9 mouse cellular contexts compared by ENCODE assay signal in the genomic region with DNA sequence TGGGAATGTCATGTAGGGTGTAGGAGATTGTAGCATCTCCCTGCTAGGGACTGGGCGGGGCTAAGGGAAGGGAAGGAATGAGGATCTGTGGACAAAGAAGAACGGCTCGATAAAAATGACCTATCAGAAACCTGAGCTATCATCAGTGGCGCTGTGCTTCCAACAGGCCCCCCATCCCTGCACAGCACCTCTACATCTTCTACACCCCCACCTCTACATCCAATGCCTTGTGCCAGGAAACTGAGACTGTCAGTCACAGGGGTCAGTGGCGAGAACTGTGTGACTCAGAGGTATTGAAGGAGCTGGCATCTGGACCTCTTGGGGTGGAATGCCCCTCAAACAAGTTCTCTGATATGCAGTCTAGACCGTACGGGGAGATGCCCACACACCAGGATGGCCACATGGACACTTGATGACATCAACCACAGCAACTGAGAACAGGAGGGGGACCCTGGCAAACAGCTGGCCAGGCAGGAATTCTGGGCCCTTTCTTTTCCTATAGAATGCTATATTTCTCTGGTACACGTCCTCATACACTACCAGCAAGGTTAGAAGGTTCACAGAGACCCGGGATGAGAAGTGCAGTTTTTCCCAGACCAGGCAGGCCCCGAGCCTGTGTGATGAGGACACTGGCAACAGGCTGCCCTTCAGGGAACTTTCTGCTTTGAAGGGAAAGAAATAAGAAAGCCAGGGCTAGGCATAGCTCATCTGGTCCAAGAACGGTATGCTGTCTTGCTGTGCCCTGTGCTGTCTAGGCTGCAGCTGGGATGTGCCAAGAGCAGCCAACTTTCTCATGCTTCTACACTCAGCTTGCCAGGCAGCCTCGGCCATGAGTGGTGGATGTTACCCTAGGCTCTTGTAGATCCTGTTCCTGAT. TPM values are rescaled to one million over a fixed set of nuclear protein-coding genes. Genes with fewer than 3 reads are reported as not detected.
DNase-seq lines count a peak whose midpoint lies in the region; ATAC-seq and TF ChIP-seq lines count a peak whose summit lies in the region.
"Had no signal": no experiment of that assay in that cellular context is flagged by ENCODE, and none has a peak within 500 bp of the region (broad histone marks: within the 10 kb centered on the region; RNA-seq: fewer than 3 reads in every experiment).

No protein-coding gene starts in this region.

- 57% methylated on average over 12 of the region's 12 CpGs for WGBS in heart, embryonic 15.5 days
- WGBS in liver, embryonic 15.5 days (ENCODE audit: insufficient replicate concordance) = 57% methylated on average over 12 of the region's 12 CpGs
- 76% methylated on average over 12 of the region's 12 CpGs for WGBS in hindbrain, embryonic 15.5 days

- H3K36me3 ChIP-seq in heart, embryonic 15.5 days = peaks cover 5% of the 10 kb centered on the region; the same call in 1 of the 2 replicates
- no peaks in the 10 kb centered on the region for H3K36me3 ChIP-seq in liver, embryonic 15.5 days (replicated peaks)
- no peaks in the 10 kb centered on the region for H3K36me3 ChIP-seq in hindbrain, embryonic 15.5 days
- H3K36me3 ChIP-seq: midbrain, embryonic 15.5 days had no signal

- H3K9ac ChIP-seq in heart, embryonic 15.5 days = no peak overlapping the region
- H3K9ac ChIP-seq in liver, embryonic 15.5 days = no peak overlapping the region
- no peak overlapping the region for H3K9ac ChIP-seq in hindbrain, embryonic 15.5 days
- H3K9ac ChIP-seq: midbrain, embryonic 15.5 days had no signal

- ATAC-seq in heart, embryonic 15.5 days (replicated peaks; ENCODE audit: insufficient number of reproducible peaks, insufficient read depth, low FRiP score, low read depth) = 0 out of 2 replicates have a peak, but pooled peaks have one; percentile 14
- ATAC-seq in liver, embryonic 15.5 days (ENCODE audit: insufficient read depth) = no peak
- 0 out of 2 replicates have a peak, but pooled peaks have one; percentile 10 for ATAC-seq in hindbrain, embryonic 15.5 days (ENCODE audit: low FRiP score, low read depth)
- no peak for ATAC-seq in CD4-positive, CD25-positive, alpha-beta regulatory T cell, adult 4 months
- ATAC-seq: midbrain, embryonic 15.5 days had no signal

- no peaks in the 10 kb centered on the region for H3K27me3 ChIP-seq in heart, embryonic 15.5 days
- no peaks in the 10 kb centered on the region for H3K27me3 ChIP-seq in liver, embryonic 15.5 days
- no peaks in the 10 kb centered on the region for H3K27me3 ChIP-seq in hindbrain, embryonic 15.5 days
- H3K27me3 ChIP-seq: midbrain, embryonic 15.5 days had no signal

- TF ChIP-seq POLR2A in bone marrow macrophage, adult 2 months (IDR thresholded peaks at IDR 0.05; ENCODE audit: borderline replicate concordance, low read depth, low read length) = no peak

- H3K9me3 ChIP-seq in heart, embryonic 15.5 days (replicated peaks) = no peaks in the 10 kb centered on the region
- no peaks in the 10 kb centered on the region for H3K9me3 ChIP-seq in liver, embryonic 15.5 days (replicated peaks)
- no peaks in the 10 kb centered on the region for H3K9me3 ChIP-seq in hindbrain, embryonic 15.5 days
- H3K9me3 ChIP-seq: midbrain, embryonic 15.5 days had no signal

- DNase-seq in heart, adult 9 months (ENCODE audit: low spot score in 2 of 2) = no peak
- no peak for DNase-seq in liver
- DNase-seq in layer of hippocampus, postnatal 36 days = no peak

- H3K4me1 ChIP-seq in heart, embryonic 15.5 days (replicated peaks) = peaks cover 68% of the 10 kb centered on the region
- H3K4me1 ChIP-seq in liver, embryonic 15.5 days (replicated peaks) = 0 out of 2 replicates have a peak, but pooled peaks cover 10% of the 10 kb centered on the region
- peaks cover 71% of the 10 kb centered on the region for H3K4me1 ChIP-seq in bone marrow macrophage, adult 2 months (ENCODE audit: control insufficient read depth, insufficient read depth, low read length)
- peaks cover 26% of the 10 kb centered on the region for H3K4me1 ChIP-seq in hindbrain, embryonic 15.5 days (replicated peaks)

- H3K27ac ChIP-seq in heart, embryonic 15.5 days = peak overlapping the region; percentile 61
- 0 out of 2 replicates have a peak overlapping the region, but pooled peaks have one; percentile 45 for H3K27ac ChIP-seq in liver, embryonic 15.5 days (replicated peaks)
- H3K27ac ChIP-seq in bone marrow macrophage, adult 2 months (ENCODE audit: insufficient read depth, low read depth, low read length) = peak overlapping the region; percentile 100
- H3K27ac ChIP-seq in hindbrain, embryonic 15.5 days (replicated peaks) = no peak overlapping the region
- H3K27ac ChIP-seq: midbrain, embryonic 15.5 days had no signal

- no peak for TF ChIP-seq CTCF in bone marrow macrophage, adult 2 months (IDR thresholded peaks at IDR 0.05; ENCODE audit: low read depth, low read length)

- H3K4me3 ChIP-seq in heart, embryonic 15.5 days = no peak overlapping the region
- no peak overlapping the region for H3K4me3 ChIP-seq in liver, embryonic 15.5 days (replicated peaks)
- H3K4me3 ChIP-seq in bone marrow macrophage, adult 2 months (ENCODE audit: insufficient read depth, low read length) = peak overlapping the region; percentile 37
- no peak overlapping the region for H3K4me3 ChIP-seq in hindbrain, embryonic 15.5 days
- H3K4me3 ChIP-seq: midbrain, embryonic 15.5 days had no signal

- peak overlapping the region; percentile 36; the same call in 1 of the 2 replicates for H3K4me2 ChIP-seq in heart, embryonic 15.5 days
- no peak overlapping the region for H3K4me2 ChIP-seq in liver, embryonic 15.5 days
- no peak overlapping the region; the same call in 1 of the 2 replicates for H3K4me2 ChIP-seq in hindbrain, embryonic 15.5 days
- H3K4me2 ChIP-seq: midbrain, embryonic 15.5 days had no signal

RNA-seq across cellular contexts. Expression of a gene that starts 16.8 kb away (rescaled TPM):
- polyA plus RNA-seq in heart, embryonic 15.5 days (2015; fragmentation: Nextera tagmentation; extraction: Ambion mirVana) = 13.2 and 17.9 TPM in 2 replicates
- 4.1 and 4.8 TPM in 2 replicates for polyA plus RNA-seq in liver, embryonic 15.5 days (2015; fragmentation: Nextera tagmentation; extraction: Ambion mirVana)
- polyA plus RNA-seq in bone marrow macrophage, adult 2 months (2012; ENCODE audit: insufficient read depth, insufficient read length, missing spikeins) = 103 and 111 TPM in 2 replicates
- polyA plus RNA-seq in hindbrain, embryonic 15.5 days (2015; fragmentation: Nextera tagmentation; extraction: Ambion mirVana) = 23.2 and 24.5 TPM in 2 replicates
- 1 to 10 TPM; 5.1 to 6.1 TPM for polyA plus RNA-seq in CD4-positive, CD25-positive, alpha-beta regulatory T cell, adult 4 months (2017; shearing (Covaris generic))
- 10 to 100 TPM; 44.8 to 46.3 TPM for total RNA-seq in layer of hippocampus, postnatal 36 days (2021)

RNA-seq across cellular contexts. Expression of a gene that starts 45.1 kb away (rescaled TPM):
- polyA plus RNA-seq in heart, embryonic 15.5 days (2015; fragmentation: Nextera tagmentation; extraction: Ambion mirVana) = 9.2 and 12.5 TPM in 2 replicates
- polyA plus RNA-seq in liver, embryonic 15.5 days (2015; fragmentation: Nextera tagmentation; extraction: Ambion mirVana) = 6.6 and 8.3 TPM in 2 replicates
- polyA plus RNA-seq in bone marrow macrophage, adult 2 months (2012; ENCODE audit: insufficient read depth, insufficient read length, missing spikeins) = 37.2 and 39.8 TPM in 2 replicates
- 11.7 and 13.2 TPM in 2 replicates for polyA plus RNA-seq in hindbrain, embryonic 15.5 days (2015; fragmentation: Nextera tagmentation; extraction: Ambion mirVana)
- polyA plus RNA-seq in CD4-positive, CD25-positive, alpha-beta regulatory T cell, adult 4 months (2017; shearing (Covaris generic)) = 10 to 100 TPM in 1 of 2 experiments, 1 to 10 TPM in 1; 8.4 to 16.2 TPM
- 10 to 100 TPM; 35.0 to 35.4 TPM for total RNA-seq in layer of hippocampus, postnatal 36 days (2021)

Comparison
In these comparisons a context has a peak if more than half of its experiments do, and no peak if none do; other contexts are left out.
1. ATAC-seq: peak in heart, embryonic 15.5 days (single experiment) and hindbrain, embryonic 15.5 days (single experiment); none in liver, embryonic 15.5 days (single experiment) and CD4-positive, CD25-positive, alpha-beta regulatory T cell, adult 4 months (single experiment).